Mouse (Mus musculus): Measurements from ENCODE around the gene Actbl2.
A peak's percentile ranks its signal among the peaks of the same experiment; 100 is the strongest.

The Actbl2 gene

DNA sequence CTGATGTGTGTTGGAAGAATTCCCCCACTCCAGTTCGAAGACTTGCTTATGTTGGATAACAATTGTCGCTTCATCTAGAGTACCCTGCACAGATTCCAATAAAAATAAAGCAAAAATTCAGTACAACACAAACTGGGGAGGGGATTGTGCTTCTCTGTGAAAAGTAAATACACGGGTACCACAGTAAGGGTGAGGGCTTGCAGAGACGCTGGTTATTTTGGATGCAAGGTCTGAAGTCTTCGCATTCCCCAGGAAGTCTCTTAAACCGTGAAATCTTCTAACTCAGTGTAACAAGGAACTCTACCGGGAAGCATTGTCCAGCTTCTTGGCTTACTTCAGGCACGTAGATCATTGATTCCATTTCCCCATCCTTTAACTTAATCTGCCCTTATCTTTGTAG is 17.1 kb downstream of the Actbl2 start:
- no peak for DNase-seq

GRCm38 (mm10) chr13:111286461-111287385 is 31.9 kb downstream of the Actbl2 start:
- peak; percentile 32 for DNase-seq

- no peak for DNase-seq
These were observed 36.5 kb downstream of the Actbl2 start for GRCm38 (mm10) chr13:111291161-111291957.

DNA sequence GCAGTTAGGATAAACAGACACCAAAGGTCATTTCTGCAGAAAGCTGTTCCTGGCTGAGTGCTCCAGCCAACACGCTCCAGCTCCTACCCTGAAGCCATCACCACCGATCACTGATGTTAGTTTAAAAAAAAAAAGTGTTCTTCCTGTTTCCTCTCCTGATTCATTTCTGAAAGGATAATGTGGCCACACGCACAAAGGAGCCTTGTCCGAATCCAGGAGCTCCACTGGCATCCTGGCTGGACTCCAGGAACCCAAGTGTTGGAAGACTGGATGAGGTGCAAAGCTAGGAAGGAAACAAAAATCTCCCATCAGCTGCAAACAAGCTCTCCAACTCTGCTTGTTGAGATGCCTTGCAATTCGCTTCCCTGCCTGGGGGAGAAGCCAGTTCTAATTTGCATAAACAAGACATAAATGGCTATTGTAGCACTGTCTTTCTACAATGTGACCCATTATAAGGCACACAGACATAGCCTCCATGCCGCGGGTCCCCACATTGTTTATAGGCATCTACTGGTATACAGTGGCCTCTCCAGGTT is 37.2 kb downstream of the Actbl2 start:
- DNase-seq = no peak

DNA sequence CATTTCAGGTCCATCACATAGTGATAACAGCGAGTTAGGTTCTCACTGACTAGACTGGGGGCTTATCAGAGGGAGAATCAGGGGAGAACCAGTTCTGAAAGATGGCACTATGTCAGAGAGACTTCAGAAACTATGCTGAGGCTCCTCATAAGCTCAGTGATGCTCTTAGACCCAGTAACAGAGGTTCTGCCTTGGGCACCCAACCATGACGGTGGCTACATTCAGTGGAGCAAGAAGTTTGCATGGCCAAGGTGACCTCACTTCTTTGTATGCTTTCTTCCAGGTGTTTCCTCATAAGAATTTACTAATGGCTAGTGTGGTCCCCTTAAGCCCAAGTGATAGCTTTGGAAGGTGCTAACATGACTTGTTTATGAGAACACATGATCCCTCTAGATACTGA is 38.7 kb downstream of the Actbl2 start:
- no peak for DNase-seq

DNA sequence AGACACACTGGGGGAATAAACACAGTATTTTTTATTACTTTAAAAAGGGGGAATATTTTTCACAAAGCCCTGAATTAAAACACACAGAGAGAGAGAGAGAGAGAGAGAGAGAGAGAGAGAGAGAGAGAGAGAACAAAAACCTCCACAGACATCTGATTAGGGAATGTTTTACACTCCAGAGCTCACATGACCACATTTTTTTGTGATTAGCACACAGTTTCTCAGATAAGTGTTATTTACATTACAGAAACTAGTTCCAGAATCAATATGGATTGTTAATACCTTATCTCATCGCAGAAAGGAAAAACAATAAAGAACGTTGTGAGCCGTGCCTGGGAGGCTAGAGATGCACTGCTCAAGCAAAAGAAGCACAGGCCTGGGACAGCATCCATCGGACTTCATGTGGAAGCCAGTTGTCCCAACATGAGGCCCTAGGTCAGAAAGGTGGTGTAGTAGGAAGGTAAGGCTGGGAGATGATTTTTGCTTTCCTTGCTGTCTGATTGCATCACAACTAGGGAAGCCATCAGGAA is 40.2 kb downstream of the Actbl2 start:
- no peak for DNase-seq

- DNase-seq = no peak
These were observed 41.2 kb downstream of the Actbl2 start for GRCm38 (mm10) chr13:111296029-111296428.

- no peak for DNase-seq
These were observed 42.8 kb downstream of the Actbl2 start for GRCm38 (mm10) chr13:111297614-111298013.

DNA sequence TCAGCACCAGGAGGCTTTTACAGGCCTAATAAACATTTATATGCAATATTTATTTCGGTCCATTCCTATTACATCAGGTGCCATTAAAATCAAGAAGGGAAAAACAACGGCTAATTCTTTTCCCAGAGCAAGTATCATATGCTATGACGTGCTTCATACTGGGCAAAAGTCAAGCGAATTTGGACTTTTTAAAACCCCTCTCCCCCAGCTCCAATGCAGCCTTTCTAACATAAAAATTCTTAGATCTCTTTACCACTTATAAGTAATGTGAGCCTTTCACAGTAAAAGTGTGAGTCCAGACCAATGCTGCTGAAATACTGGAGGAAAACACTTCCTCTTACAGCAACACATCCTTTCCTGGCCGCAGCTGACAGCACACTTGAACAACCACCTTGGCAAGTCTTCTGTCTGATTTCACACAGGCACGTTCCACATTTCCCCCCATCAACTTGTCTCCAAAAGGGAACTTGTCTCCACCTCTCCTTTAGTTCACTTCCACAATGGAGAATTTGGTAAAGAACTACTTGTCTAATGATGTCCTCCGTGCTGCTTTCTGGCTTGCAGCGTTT is 44.4 kb downstream of the Actbl2 start:
- no peak for DNase-seq

- no peak for DNase-seq
These were observed 46.0 kb downstream of the Actbl2 start for GRCm38 (mm10) chr13:111300846-111301245.

GRCm38 (mm10) chr13:111301431-111301830 is 46.6 kb downstream of the Actbl2 start:
- no peak for DNase-seq

GRCm38 (mm10) chr13:111304194-111304593 is 49.4 kb downstream of the Actbl2 start:
- DNase-seq = no peak

DNA sequence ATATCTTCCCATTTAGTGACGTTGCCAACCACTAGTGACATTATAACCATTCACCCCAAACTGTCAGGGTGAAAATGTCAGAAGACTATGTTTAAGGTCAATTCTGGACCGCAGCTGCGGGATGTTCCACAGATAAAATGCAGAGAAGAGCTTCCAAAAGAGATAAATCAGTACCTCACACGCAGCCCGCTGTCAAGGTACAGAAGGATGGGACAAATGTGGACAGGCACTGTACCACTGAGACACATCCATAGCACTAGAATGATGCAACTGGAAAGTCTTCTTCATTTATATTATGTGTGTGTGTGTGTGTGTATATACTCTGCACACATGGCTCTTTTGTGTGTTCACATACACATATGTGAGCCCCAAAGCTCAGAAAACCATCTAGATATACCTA is 49.9 kb downstream of the Actbl2 start:
- no peak for DNase-seq

Data from thymus, postnatal 14 days (tissue).